In genomic region chr6:68339205-68339604, GRCm38 (mm10) we compare ENCODE assay signal across 3 mouse cellular contexts.
DNase-seq lines count a peak whose midpoint lies in the region; ATAC-seq and TF ChIP-seq lines count a peak whose summit lies in the region.
"Not testable (repeated sequence)": the region's sequence is repeated elsewhere in the genome, so short reads cannot be mapped to it uniquely, and the experiment has no call there.

No protein-coding gene starts in this region.

- TF ChIP-seq POLR2A in CH12.LX (IDR thresholded peaks at IDR 0.05; ENCODE audit: low read depth, low read length) = not testable (repeated sequence)

- H3K27ac ChIP-seq in CH12.LX (ENCODE audit: insufficient read depth, low read depth); hindbrain, embryonic 11.5 days (ENCODE audit: low read depth, low read length): not testable (repeated sequence)

- not testable (repeated sequence) for H3K9me3 ChIP-seq in CH12.LX (replicated peaks; ENCODE audit: low read length); hindbrain, embryonic 11.5 days (ENCODE audit: control insufficient read depth, low read length)

- peak; percentile 48 for DNase-seq in CH12.LX (ENCODE audit: extremely low read depth)
- not testable (repeated sequence) for DNase-seq in hindbrain, embryonic 11.5 days (ENCODE audit: low spot score)
- peak; percentile 6 for DNase-seq in retina, embryonic 14.5 days (ENCODE audit: low spot score)

- H3K36me3 ChIP-seq in CH12.LX (replicated peaks in 1 of 2; ENCODE audit: control insufficient read depth in 1 of 2, insufficient read depth in 1 of 2, low read length in 1 of 2); hindbrain, embryonic 11.5 days (ENCODE audit: control insufficient read depth, insufficient read depth, low read length): not testable (repeated sequence)

- dilution Hi-C loops in CH12.LX (cut with MboI; ENCODE audit: extremely low pct_ligation_motif_present, extremely low pct_unique_long_range_greater_than_20kb, low sequenced_read_pairs) = not testable (repeated sequence)

- not testable (repeated sequence) for H3K27me3 ChIP-seq in CH12.LX (replicated peaks); hindbrain, embryonic 11.5 days (ENCODE audit: control insufficient read depth, insufficient read depth, low read length)

- not testable (repeated sequence) for H3K9ac ChIP-seq in CH12.LX (ENCODE audit: insufficient read depth, low read depth); hindbrain, embryonic 11.5 days (ENCODE audit: low read depth, low read length)

- H3K79me2 ChIP-seq in CH12.LX (replicated peaks; ENCODE audit: control insufficient read depth, extremely low read depth, insufficient read depth, poor library complexity, severe bottlenecking) = not testable (repeated sequence)

- H3K4me2 ChIP-seq in CH12.LX (ENCODE audit: insufficient read depth, low read depth, poor library complexity, severe bottlenecking); hindbrain, embryonic 11.5 days (replicated peaks; ENCODE audit: low read depth, low read length): not testable (repeated sequence)

- H3K4me3 ChIP-seq in CH12.LX (replicated peaks in 1 of 3; ENCODE audit: low read depth in 2 of 3, low read length in 2 of 3, poor library complexity in 1 of 3); hindbrain, embryonic 11.5 days (ENCODE audit: low read depth, low read length): not testable (repeated sequence)

- not testable (repeated sequence) for H3K4me1 ChIP-seq in CH12.LX (ENCODE audit: control insufficient read depth in 1 of 2, insufficient read depth in 2 of 2); hindbrain, embryonic 11.5 days (replicated peaks; ENCODE audit: control insufficient read depth, insufficient read depth, low read length)

- not testable (repeated sequence) for TF ChIP-seq CTCF in CH12.LX (conservative IDR thresholded peaks at IDR 0.05 in 1 of 2, IDR thresholded peaks at IDR 0.05 in 1 of 2; ENCODE audit: low read depth in 2 of 2, low read length in 2 of 2)

- ATAC-seq in hindbrain, embryonic 11.5 days (ENCODE audit: low FRiP score) = 0 out of 2 replicates have a peak, but pooled peaks have one; percentile 38

- in situ Hi-C loops in CH12.LX (cut with MboI; ENCODE audit: low pct_ligation_motif_present, low pct_unique_long_range_greater_than_20kb, low sequenced_read_pairs) = not testable (repeated sequence)

- not testable (repeated sequence) for TF ChIP-seq RAD21 in CH12.LX (IDR thresholded peaks at IDR 0.05; ENCODE audit: low read depth, low read length)

- TF ChIP-seq EP300 in CH12.LX (IDR thresholded peaks at IDR 0.05; ENCODE audit: low read length) = peak; percentile 78

TF ChIP-seq in CH12.LX, 34 proteins besides CTCF, POLR2A, EP300 and RAD21:
- TF ChIP-seq BHLHE40 (IDR thresholded peaks at IDR 0.05; ENCODE audit: low read depth, low read length) (0 out of 2 replicates have a peak, but pooled peaks have one; percentile 40), ETS1 (conservative IDR thresholded peaks at IDR 0.05; ENCODE audit: low read depth, low read length) (peak; percentile 63), TCF12 (IDR thresholded peaks at IDR 0.05; ENCODE audit: low read depth, low read length) (peak; percentile 70; the same call in 1 of the 2 replicates), IRF4 (IDR thresholded peaks at IDR 0.05; ENCODE audit: low read depth, low read length) (peak; percentile 73)
TF ChIP-seq in CH12.LX: peak in this region for 4; not testable (repeated sequence) for 30.
